Mouse (Mus musculus): ENCODE measurements at regions not wholly inside any gene's neighbourhood (a gene's known extent, or its start where the extent isn't known, plus 50 kb on each side); places are given as distances from the start of the nearest gene placed in this dataset.

DNA sequence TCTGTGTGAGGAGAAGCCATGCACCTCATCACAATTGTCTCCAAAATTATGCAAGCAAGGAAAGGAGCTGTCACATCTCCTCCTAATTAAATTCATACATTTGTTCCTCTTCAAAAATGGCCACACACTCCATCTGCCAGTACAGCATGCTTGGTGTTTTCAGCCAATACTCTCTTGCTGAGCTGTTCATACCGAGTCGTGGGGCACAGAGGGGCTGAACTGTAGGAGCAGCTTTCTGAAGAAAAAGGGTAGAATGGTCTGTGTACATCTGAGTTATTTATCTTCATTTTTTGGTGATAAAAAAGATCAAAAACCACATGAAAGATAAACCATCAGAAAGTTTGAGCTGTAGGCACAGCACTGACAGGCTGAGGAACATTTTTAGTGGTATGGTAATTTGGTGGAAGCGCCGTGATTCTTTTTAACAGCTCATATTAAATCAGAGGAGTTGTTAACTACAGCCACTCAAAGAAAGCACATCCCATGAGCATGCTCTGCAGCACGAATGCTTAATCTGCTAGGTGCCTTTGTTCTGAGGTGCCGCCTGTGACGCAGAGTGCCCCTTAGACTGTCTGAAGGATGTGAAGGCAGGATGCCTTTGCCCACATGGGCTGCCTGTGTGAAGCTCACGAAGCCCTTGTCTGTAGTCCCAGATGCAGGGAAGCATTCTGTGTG, 573.8 kb downstream of the Dcdc2c start:
- TF ChIP-seq CTCF (IDR thresholded peaks at IDR 0.05; ENCODE audit: extremely low read depth, insufficient read depth, low read length), result no peak
- no peak for TF ChIP-seq POLR2A (IDR thresholded peaks at IDR 0.05; ENCODE audit: extremely low read depth, insufficient read depth, low read length)

Measured in cortical plate, adult 2 months (tissue).